Comparison of ENCODE assay signal across 8 mouse cellular contexts in the genomic region with DNA sequence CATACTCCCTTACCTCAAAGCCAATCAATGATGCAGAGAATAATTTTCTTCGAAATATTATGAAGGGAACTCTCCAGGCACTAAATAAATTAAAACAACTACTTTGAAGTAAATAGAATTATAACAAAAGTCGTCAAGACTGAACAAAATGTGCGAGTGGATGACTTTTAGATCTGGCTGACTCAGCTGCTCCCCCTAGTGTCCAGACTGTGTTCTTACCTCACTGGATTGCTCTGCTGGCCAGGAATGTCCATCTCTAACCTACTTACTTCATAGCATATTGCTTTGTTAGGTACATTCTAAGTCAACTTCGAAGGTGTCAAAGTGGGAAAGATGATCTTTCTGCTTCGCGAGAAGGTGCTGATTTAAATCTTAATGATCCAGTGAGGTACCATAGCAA.
DNase-seq lines count a peak whose midpoint lies in the region; ATAC-seq and TF ChIP-seq lines count a peak whose summit lies in the region.

No protein-coding gene starts in this region.

- peak; percentile 50 for TF ChIP-seq CTCF in ES-Bruce4 (IDR thresholded peaks at IDR 0.05; ENCODE audit: low read depth, low read length)
- peak; percentile 93 for TF ChIP-seq CTCF in intestine, postnatal 0 days (IDR thresholded peaks at IDR 0.05; ENCODE audit: low read depth)

- H3K27me3 ChIP-seq in ES-Bruce4 (ENCODE audit: control insufficient read depth, insufficient read depth, low read length, poor library complexity, severe bottlenecking): no peaks in the 10 kb centered on the region
- no peaks in the 10 kb centered on the region for H3K27me3 ChIP-seq in forebrain, embryonic 11.5 days (ENCODE audit: control insufficient read depth, insufficient read depth, low read length)
- no peaks in the 10 kb centered on the region for H3K27me3 ChIP-seq in intestine, postnatal 0 days (replicated peaks; ENCODE audit: control insufficient read depth, insufficient read depth, low read length)
- H3K27me3 ChIP-seq in limb, embryonic 10.5 days (ENCODE audit: low read depth, poor library complexity, severe bottlenecking): no peaks in the 10 kb centered on the region

- peak; percentile 44 for DNase-seq in A20 (ENCODE audit: low read depth, low spot score)
- DNase-seq in c-Kit-positive CD71-positive TER-119-negative erythroid progenitor cells, embryonic 14.5 days (ENCODE audit: low read depth): peak; percentile 25
- peak; percentile 78 for DNase-seq in forebrain, embryonic 11.5 days (ENCODE audit: low spot score)
- DNase-seq in limb, embryonic 10.5 days (ENCODE audit: low spot score): peak; percentile 72
- peak; percentile 10 to 17 for DNase-seq in natural killer cell, adult 2 months (ENCODE audit: low spot score in 2 of 2)
- peak; percentile 73 for DNase-seq in urinary bladder, postnatal 25 days (ENCODE audit: low spot score)

- no peak overlapping the region for H3K4me2 ChIP-seq in forebrain, embryonic 11.5 days (ENCODE audit: low read depth, low read length, severe bottlenecking)
- no peak overlapping the region for H3K4me2 ChIP-seq in intestine, postnatal 0 days (replicated peaks; ENCODE audit: low read depth)

- no peaks in the 10 kb centered on the region for H3K9me3 ChIP-seq in ES-Bruce4 (replicated peaks; ENCODE audit: control insufficient read depth, insufficient read depth, low read length, poor library complexity, severe bottlenecking)
- no peaks in the 10 kb centered on the region for H3K9me3 ChIP-seq in forebrain, embryonic 11.5 days (ENCODE audit: control insufficient read depth, low read length)
- no peaks in the 10 kb centered on the region for H3K9me3 ChIP-seq in intestine, postnatal 0 days (ENCODE audit: control insufficient read depth)
- H3K9me3 ChIP-seq in limb, embryonic 10.5 days (replicated peaks): no peaks in the 10 kb centered on the region

- H3K4me3 ChIP-seq in ES-Bruce4 (ENCODE audit: low read depth, low read length): no peak overlapping the region
- no peak overlapping the region for H3K4me3 ChIP-seq in forebrain, embryonic 11.5 days (ENCODE audit: low read depth, low read length)
- H3K4me3 ChIP-seq in intestine, postnatal 0 days (ENCODE audit: low read depth, low read length): no peak overlapping the region
- H3K4me3 ChIP-seq in limb, embryonic 10.5 days: no peak overlapping the region

- H3K36me3 ChIP-seq in ES-Bruce4 (ENCODE audit: control insufficient read depth, insufficient read depth, low read length, poor library complexity, severe bottlenecking): no peaks in the 10 kb centered on the region
- H3K36me3 ChIP-seq in forebrain, embryonic 11.5 days (ENCODE audit: control insufficient read depth, insufficient read depth, low read length): no peaks in the 10 kb centered on the region
- H3K36me3 ChIP-seq in intestine, postnatal 0 days (ENCODE audit: control insufficient read depth, insufficient read depth): no peaks in the 10 kb centered on the region
- H3K36me3 ChIP-seq in limb, embryonic 10.5 days: no peaks in the 10 kb centered on the region

- H3K9ac ChIP-seq in ES-Bruce4 (ENCODE audit: low read depth, poor library complexity, severe bottlenecking): no peak overlapping the region
- H3K9ac ChIP-seq in forebrain, embryonic 11.5 days (ENCODE audit: low read length): no peak overlapping the region
- H3K9ac ChIP-seq in intestine, postnatal 0 days (ENCODE audit: low read depth, low read length): no peak overlapping the region

- WGBS in forebrain, embryonic 11.5 days: 15% methylated on average over 6 of the region's 6 CpGs
- 13% methylated on average over 6 of the region's 6 CpGs for WGBS in intestine, postnatal 0 days
- WGBS in limb, embryonic 10.5 days: 18% methylated on average over 6 of the region's 6 CpGs

- H3K4me1 ChIP-seq in ES-Bruce4 (ENCODE audit: control insufficient read depth, insufficient read depth, low read length): no peaks in the 10 kb centered on the region
- H3K4me1 ChIP-seq in forebrain, embryonic 11.5 days (replicated peaks; ENCODE audit: control insufficient read depth, insufficient read depth, low read length): no peaks in the 10 kb centered on the region
- no peaks in the 10 kb centered on the region for H3K4me1 ChIP-seq in intestine, postnatal 0 days (replicated peaks; ENCODE audit: control insufficient read depth, insufficient read depth, low read length)
- no peaks in the 10 kb centered on the region for H3K4me1 ChIP-seq in limb, embryonic 10.5 days

- no peak for TF ChIP-seq EP300 in ES-Bruce4 (IDR thresholded peaks at IDR 0.05; ENCODE audit: insufficient read depth, low read depth, low read length)

- TF ChIP-seq POLR2A in ES-Bruce4 (IDR thresholded peaks at IDR 0.05; ENCODE audit: insufficient read depth, low read length): no peak

- ATAC-seq in forebrain, embryonic 11.5 days (replicated peaks; ENCODE audit: low FRiP score): peak; percentile 65
- ATAC-seq in intestine, postnatal 0 days: no peak

- no peak overlapping the region for H3K27ac ChIP-seq in ES-Bruce4 (ENCODE audit: insufficient read depth, low read length)
- no peak overlapping the region for H3K27ac ChIP-seq in forebrain, embryonic 11.5 days (ENCODE audit: low read depth, low read length)
- H3K27ac ChIP-seq in intestine, postnatal 0 days (ENCODE audit: low read depth, low read length): no peak overlapping the region
- no peak overlapping the region for H3K27ac ChIP-seq in limb, embryonic 10.5 days

Comparison
In these comparisons a context has a peak if more than half of its experiments do, and no peak if none do; other contexts are left out.
1. DNase-seq: peak in every context shown above with its lines; median percentile 78 in forebrain, embryonic 11.5 days; 73 in urinary bladder, postnatal 25 days; 72 in limb, embryonic 10.5 days; 44 in A20; 25 in c-Kit-positive CD71-positive TER-119-negative erythroid progenitor cells, embryonic 14.5 days; 14 in natural killer cell, adult 2 months.